ENCODE assay signal across 8 mouse cellular contexts in the genomic region with DNA sequence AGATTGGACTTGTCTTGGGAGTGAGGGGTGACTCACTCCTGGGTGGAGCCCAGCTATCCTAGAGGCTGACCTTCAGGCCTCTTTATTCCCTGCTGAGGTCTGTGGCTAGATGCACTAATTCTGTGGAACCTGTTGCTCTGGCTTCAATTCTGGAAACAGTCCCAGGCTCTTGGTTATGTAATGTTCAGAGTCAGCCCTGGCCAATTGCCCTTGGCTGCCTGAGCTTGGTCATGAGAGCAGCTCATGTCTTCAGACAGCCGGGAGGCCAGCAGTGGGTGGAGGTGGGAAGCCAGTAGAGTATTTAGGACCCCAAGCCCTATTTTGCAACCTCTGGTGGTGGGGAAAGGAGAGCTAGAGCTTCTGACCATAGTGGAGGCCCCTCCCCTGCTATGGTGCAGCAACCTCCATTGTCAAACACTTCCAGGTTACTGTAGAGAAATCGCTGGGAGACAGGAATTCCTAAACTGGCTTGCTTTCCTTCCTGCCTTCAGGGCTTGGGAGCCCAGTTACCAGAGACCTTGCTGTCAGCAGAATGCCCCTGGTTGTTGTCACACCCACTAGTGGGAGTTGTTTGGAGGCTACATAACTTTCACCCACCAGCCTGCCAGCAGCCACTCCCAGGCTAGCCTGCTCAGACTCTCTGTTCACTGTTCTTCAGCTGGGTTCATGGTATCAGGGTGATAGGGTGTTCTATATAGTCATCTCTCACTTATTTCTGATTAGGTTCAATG. TPM values are rescaled to one million over a fixed set of nuclear protein-coding genes. Genes with fewer than 3 reads are reported as not detected.
A peak's percentile ranks its signal among the peaks of the same experiment; 100 is the strongest.
DNase-seq lines count a peak whose midpoint lies in the region; ATAC-seq lines count a peak whose summit lies in the region.
"Had no signal": no experiment of that assay in that cellular context is flagged by ENCODE, and none has a peak within 500 bp of the region (broad histone marks: within the 10 kb centered on the region; RNA-seq: fewer than 3 reads in every experiment).

No protein-coding gene starts in this region.

- no peak for ATAC-seq in megakaryocyte, adult 5-6 weeks (ENCODE audit: poor library complexity, severe bottlenecking)

- H3K27ac ChIP-seq in brown adipose tissue, adult 24 weeks (replicated peaks; ENCODE audit: low read depth, low read length), result peak overlapping the region; percentile 92
- H3K27ac ChIP-seq: embryonic facial prominence, embryonic 12.5 days had no signal

- H3K4me1 ChIP-seq in brown adipose tissue, adult 24 weeks (ENCODE audit: control insufficient read depth, insufficient read depth, insufficient read length, low read length), result peaks cover 70% of the 10 kb centered on the region

- DNase-seq in R1 (ENCODE audit: low read depth, low spot score), result peak; percentile 48
- DNase-seq in gastrocnemius, postnatal 10 days, result peak; percentile 88
- peak; percentile 98 for DNase-seq in kidney, adult 11 months
- DNase-seq in left cerebral cortex, postnatal 14 days (ENCODE audit: low spot score in 2 of 2), result peak; percentile 70 to 87
- peak; percentile 90 for DNase-seq in ovary, adult 18-20 months (ENCODE audit: low spot score)

- H3K4me3 ChIP-seq in brown adipose tissue, adult 24 weeks (ENCODE audit: insufficient read depth, low read depth, low read length), result no peak overlapping the region
- H3K4me3 ChIP-seq: embryonic facial prominence, embryonic 12.5 days had no signal

- intact Hi-C loops in left cerebral cortex, postnatal 14 days (cut with DNase I), result no loop called here

RNA-seq across cellular contexts. Expression of a gene that starts 39.6 kb away (rescaled TPM):
- 63.4 and 130 TPM in 2 replicates for polyA plus RNA-seq in brown adipose tissue, adult 24 weeks (2012; ENCODE audit: insufficient read depth, insufficient read length, missing spikeins)
- total RNA-seq in gastrocnemius, postnatal 10 days (2021), result 100 to 1,000 TPM; 104 to 106 TPM
- total RNA-seq in left cerebral cortex, postnatal 14 days (2021), result 10 to 100 TPM; 49.1 to 51.5 TPM
- 0.04 TPM in 1 of 2 replicates, not detected in the other for total RNA-seq in megakaryocyte, adult 5-6 weeks (2015)
- total RNA-seq in megakaryocyte, adult 5-6 weeks (2017), result 0.08 and 0.44 TPM in 2 replicates

Comparison
In these comparisons a context has a peak if more than half of its experiments do, and no peak if none do; other contexts are left out.
1. DNase-seq: peak in every context shown above with its lines; median percentile 98 in kidney, adult 11 months; 90 in ovary, adult 18-20 months; 88 in gastrocnemius, postnatal 10 days; 78 in left cerebral cortex, postnatal 14 days; 48 in R1.
2. RNA of a gene that starts 39.6 kb away (total RNA-seq): 104 to 106 TPM in gastrocnemius, postnatal 10 days and 49.1 to 51.5 TPM in left cerebral cortex, postnatal 14 days; 0.04 to 0.44 TPM in megakaryocyte, adult 5-6 weeks; every median in the first group is over 10 times any median in the second.